Mouse (Mus musculus) hindbrain, embryonic 12.5 days (tissue): ENCODE measurements around the gene Mamstr. TPM values are rescaled to one million over a fixed set of nuclear protein-coding genes. Genes with fewer than 3 reads are reported as not detected.

ENCODE experiments used
- ATAC-seq: fragments of 200-750 bp; cut with Nextera tagmentation; 2 replicates; pipeline ENCODE4 v1.8.0; 2017; ENCODE audit warnings: moderate TSS enrichment; ENCODE audit not compliant: low FRiP score
- H3K27ac ChIP-seq: fragments of 300-500 bp; sonication (generic); 2 replicates; pipeline ENCODE4 v1.5.1; 2016; ENCODE audit warnings: mild to moderate bottlenecking
- H3K27me3 ChIP-seq: fragments of 300-500 bp; sonication (generic); 2 replicates; pipeline ENCODE4 v1.6.1; 2016; ENCODE audit warnings: mild to moderate bottlenecking
- H3K36me3 ChIP-seq: fragments of 300-500 bp; sonication (generic); 2 replicates; pipeline ENCODE4 v1.6.1; 2016; ENCODE audit warnings: mild to moderate bottlenecking
- H3K4me1 ChIP-seq: fragments of 300-500 bp; sonication (generic); 2 replicates; pipeline ENCODE4 v1.6.1; 2016
- H3K4me2 ChIP-seq: fragments of 300-500 bp; sonication (generic); replicated peaks from 2 replicates; pipeline ENCODE4 v1.6.1; 2016; ENCODE audit warnings: mild to moderate bottlenecking
- H3K4me3 ChIP-seq: fragments of 300-500 bp; sonication (generic); 2 replicates; pipeline ENCODE4 v1.5.1; 2016; ENCODE audit warnings: mild to moderate bottlenecking
- H3K9ac ChIP-seq: fragments of 300-500 bp; sonication (generic); 2 replicates; pipeline ENCODE4 v1.6.1; 2016; ENCODE audit warnings: mild to moderate bottlenecking, moderate library complexity
- H3K9me3 ChIP-seq: fragments of 300-500 bp; sonication (generic); replicated peaks from 2 replicates; pipeline ENCODE4 v1.6.1; 2016; ENCODE audit warnings: mild to moderate bottlenecking
- WGBS: fragments of 180-500 bp; shearing (Covaris S2); methylation state at CpG from one replicate; pipeline ENCODE4 v1.1.7; 2016; 5-methylcytosine and 5-hydroxymethylcytosine counted together
- polyA plus RNA-seq: library from polyadenylated mRNA; unstranded; fragments of >200 nt; fragmentation: Nextera tagmentation; extraction: Ambion mirVana; gene quantifications from 2 replicates; pipeline ENCODE4 v1.2.1, GENCODE M21; 2016

Gene Mamstr
- polyA plus RNA-seq, 1 experiment from 2014 or later = 3.7 TPM

DNA sequence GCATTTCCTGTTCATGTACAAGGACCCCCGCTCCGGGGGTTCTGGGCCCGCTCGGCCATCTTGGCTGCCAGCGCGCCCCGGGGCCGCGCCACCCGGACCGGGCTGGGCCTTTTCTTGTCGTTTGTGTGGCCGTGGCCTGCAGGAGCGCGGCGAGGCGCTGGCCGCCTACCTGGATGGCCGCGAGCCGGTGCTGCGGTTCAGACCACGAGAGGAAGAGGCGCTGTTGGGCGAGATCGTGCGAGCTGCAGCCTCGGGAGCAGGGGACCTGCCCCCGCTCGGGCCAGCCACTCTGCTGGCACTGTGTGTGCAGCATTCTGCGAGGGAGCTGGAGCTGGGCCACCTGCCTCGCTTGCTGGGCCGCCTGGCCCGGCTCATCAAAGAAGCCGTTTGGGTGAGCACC, 7.3 kb upstream of the Mamstr start:
- Histone ChIP-seq H3K36me3 (no peaks in the 10 kb centered on the region), H3K27ac (no peak overlapping the region), H3K4me1 (peaks cover 18% of the 10 kb centered on the region), H3K4me2 (peak overlapping the region; percentile 49), H3K27me3 (peaks cover 50% of the 10 kb centered on the region), H3K4me3 (peak overlapping the region; percentile 23), H3K9me3 (no peaks in the 10 kb centered on the region), H3K9ac (peak overlapping the region; percentile 59)
- no peak for ATAC-seq
- WGBS = 16% methylated on average over 30 of the region's 35 CpGs

DNA sequence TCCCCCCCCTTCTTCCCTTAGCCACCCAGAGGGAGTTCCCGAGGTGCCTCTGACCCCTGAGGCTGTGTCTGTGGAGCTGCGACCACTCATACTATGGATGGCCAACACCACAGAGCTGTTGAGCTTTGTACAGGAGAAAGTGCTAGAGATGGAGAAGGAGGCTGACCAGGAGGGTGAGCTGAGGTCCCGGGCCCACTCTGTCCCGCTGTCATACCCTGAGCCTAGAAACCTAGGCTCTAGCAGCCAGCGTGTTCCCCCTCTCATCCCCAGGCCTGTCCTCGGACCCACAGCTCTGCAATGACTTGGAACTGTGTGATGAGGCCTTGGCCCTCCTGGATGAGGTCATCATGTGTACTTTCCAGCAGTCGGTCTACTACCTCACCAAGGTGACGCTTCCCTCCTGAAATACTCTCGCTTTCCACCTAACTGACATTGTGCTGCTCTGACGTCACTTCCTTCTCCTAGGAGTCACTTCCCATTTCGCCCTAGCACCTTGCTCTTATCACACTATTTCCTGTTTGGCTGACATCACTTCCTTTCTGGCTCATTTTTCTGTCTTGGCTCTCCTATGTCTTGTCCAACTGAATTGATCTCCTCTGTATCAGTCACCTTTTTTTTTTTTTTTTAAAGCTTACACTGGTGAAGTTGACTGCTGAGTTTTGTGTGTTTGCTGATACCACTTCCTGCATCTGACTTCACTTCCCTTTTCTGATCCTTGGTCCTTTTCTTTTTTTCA, 4.7 kb upstream of the Mamstr start:
- no peak overlapping the region for H3K4me3 ChIP-seq
- peaks cover 33% of the 10 kb centered on the region for H3K27me3 ChIP-seq
- H3K36me3 ChIP-seq = no peaks in the 10 kb centered on the region
- no peak overlapping the region for H3K9ac ChIP-seq
- no peak overlapping the region for H3K4me2 ChIP-seq
- H3K9me3 ChIP-seq = no peaks in the 10 kb centered on the region
- peaks cover 13% of the 10 kb centered on the region for H3K4me1 ChIP-seq
- 90% methylated on average over 11 of the region's 11 CpGs for WGBS
- ATAC-seq = no peak
- no peak overlapping the region for H3K27ac ChIP-seq

DNA sequence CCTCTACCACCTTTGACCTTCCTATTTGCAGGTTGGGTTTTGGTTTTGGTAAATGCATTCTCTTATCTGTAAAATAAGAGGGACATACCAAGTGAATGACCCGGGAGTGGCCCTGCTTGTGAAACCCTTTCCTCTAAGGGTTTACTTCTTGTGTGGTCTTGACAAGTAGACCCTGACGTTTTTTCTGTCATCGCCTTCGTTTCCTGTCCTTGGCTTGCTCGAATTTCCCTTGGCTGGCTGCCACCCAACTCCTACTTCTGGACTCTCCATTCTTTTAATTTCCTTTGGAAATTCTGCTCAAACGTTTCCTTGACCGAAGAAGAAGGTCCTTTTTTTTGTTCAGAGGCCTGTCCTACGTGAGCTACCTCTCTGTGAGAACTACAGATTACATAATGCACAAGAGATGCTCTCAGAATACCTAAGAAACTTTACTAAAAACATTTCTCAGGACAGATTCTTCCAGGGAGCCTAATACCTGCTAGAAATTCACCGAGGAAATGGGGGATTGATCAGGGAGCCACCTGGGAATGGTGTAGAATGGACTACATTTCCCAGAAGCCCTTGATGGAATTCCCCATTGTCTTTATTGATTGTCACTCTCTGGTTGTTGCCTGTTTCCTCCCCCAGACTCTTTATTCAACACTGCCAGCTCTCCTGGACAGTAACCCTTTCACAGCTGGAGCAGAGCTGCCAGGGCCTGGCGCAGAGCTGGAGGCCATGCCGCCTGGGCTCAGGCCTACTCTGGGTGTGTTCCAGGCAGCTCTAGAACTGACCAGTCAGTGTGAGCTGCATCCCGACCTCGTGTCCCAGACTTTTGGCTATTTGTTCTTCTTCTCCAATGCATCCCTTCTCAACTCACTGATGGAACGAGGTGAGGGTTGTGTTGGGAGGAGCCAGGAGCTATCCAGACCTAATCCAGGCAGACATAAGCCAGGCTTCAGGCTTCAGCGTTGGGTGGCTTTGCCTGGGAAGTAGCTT, 3.8 kb upstream of the Mamstr start:
- Histone ChIP-seq H3K9me3 (no peaks in the 10 kb centered on the region), H3K4me3 (no peak overlapping the region), H3K27ac (no peak overlapping the region), H3K36me3 (no peaks in the 10 kb centered on the region), H3K4me1 (peaks cover 13% of the 10 kb centered on the region), H3K27me3 (peaks cover 30% of the 10 kb centered on the region), H3K9ac (no peak overlapping the region), H3K4me2 (no peak overlapping the region)
- 84% methylated on average over 15 of the region's 15 CpGs for WGBS
- no peak for ATAC-seq

DNA sequence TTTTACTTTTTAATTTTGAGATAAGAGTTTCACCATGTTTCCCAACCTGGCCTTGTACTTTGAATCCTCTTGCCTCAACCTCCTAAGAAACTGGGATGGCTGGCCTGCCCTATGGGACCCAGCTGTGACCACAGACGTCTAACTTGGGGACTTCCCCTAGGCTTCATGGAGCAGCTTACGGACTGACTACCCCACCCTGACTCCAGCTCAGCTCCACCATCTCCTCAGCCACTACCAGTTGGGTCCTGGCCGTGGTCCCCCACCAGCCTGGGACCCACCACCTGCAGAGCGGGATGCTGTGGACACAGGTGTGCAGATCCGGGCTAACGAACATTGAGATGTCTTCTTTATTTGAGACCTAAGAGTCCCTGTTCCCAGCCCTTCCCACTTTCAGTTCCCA, 2.1 kb upstream of the Mamstr start:
- Histone ChIP-seq H3K36me3 (no peaks in the 10 kb centered on the region), H3K27me3 (peaks cover 14% of the 10 kb centered on the region), H3K4me2 (peak overlapping the region; percentile 47; the same call in 1 of the 2 replicates), H3K4me1 (peaks cover 23% of the 10 kb centered on the region), H3K27ac (no peak overlapping the region), H3K4me3 (no peak overlapping the region), H3K9ac (no peak overlapping the region), H3K9me3 (no peaks in the 10 kb centered on the region)
- 89% methylated on average over 6 of the region's 6 CpGs for WGBS
- ATAC-seq = no peak

DNA sequence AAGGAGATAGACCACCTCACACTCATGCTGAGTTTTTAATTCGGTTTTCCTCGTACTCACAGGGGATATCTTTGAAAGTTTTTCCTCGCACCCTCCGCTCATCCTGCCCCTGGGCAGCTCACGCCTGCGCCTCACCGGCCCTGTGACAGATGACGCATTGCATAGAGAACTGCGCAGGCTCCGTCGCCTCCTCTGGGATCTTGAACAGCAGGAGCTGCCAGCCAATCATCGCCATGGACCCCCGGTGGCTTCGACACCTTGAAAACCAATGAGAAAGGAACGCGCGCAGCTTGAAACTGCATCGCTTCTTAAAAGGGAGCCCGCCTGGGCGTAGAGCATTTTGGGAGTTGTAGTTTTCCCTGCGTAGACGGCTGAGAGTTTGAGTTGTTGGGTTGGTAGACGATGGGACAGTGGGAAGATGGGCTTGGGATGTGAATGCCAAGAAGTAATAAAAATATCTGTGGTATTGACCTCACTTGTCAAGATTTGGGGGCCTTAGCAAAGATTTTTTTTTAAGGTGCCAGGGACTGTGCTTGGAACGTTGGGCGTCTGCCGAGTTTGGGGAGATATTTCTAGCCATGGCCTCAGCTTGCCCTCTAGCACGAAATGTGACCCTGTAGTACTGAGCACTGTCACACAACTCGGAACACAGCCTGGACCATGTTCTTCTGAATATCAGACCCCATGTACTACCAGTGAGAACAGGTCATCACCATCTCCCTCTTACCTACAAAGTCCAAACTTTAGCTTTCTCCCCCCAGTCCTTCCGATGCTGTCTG, 965 bp upstream of the Mamstr start:
- Histone ChIP-seq H3K4me1 (peaks cover 26% of the 10 kb centered on the region), H3K4me3 (peak overlapping the region; percentile 15), H3K36me3 (no peaks in the 10 kb centered on the region), H3K27ac (no peak overlapping the region), H3K4me2 (peak overlapping the region; percentile 47), H3K9me3 (no peaks in the 10 kb centered on the region), H3K27me3 (peaks cover 3% of the 10 kb centered on the region; the same call in 1 of the 2 replicates), H3K9ac (no peak overlapping the region)
- ATAC-seq = peak; percentile 87
- WGBS = 15% methylated on average over 29 of the region's 29 CpGs

DNA sequence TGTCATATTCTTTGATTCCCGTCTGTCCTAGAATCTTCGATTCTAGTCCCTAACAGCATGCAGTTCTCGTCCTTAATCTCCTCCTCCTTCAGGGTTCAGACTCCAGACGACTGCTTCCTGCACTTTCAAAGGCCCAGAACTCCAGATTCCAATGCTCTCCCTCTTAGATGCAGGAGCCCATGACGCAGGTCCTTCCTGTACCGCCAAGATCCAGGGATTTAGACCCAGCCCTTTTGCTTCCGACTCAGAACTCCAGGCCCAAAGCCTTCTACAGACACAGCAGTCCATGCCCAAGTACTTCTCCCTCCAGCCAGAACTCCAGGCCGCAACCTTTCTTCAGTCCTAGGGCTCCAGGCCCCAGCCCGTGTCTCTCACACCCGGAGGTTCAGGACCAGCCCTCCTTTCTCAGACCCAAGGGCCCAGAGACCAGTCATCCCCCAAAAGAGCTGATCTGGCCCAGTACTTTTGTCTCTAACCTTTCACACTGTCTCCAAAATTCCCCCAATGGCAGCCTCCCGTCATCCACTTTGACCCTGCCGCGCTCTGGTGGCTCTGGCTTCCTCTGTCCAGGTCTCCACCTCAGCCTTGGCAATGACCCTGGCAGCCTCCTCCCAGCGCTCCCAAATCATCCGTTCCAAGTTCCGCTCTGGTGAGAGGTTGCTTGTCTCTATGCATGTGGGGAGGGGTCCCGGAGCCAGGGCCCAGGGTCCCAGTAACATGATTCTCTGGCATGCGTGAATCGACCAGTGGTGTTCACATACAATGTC, 597 bp downstream of the Mamstr start:
- WGBS = 74% methylated on average over 19 of the region's 19 CpGs
- H3K27ac ChIP-seq = no peak overlapping the region
- no peak for ATAC-seq

DNA sequence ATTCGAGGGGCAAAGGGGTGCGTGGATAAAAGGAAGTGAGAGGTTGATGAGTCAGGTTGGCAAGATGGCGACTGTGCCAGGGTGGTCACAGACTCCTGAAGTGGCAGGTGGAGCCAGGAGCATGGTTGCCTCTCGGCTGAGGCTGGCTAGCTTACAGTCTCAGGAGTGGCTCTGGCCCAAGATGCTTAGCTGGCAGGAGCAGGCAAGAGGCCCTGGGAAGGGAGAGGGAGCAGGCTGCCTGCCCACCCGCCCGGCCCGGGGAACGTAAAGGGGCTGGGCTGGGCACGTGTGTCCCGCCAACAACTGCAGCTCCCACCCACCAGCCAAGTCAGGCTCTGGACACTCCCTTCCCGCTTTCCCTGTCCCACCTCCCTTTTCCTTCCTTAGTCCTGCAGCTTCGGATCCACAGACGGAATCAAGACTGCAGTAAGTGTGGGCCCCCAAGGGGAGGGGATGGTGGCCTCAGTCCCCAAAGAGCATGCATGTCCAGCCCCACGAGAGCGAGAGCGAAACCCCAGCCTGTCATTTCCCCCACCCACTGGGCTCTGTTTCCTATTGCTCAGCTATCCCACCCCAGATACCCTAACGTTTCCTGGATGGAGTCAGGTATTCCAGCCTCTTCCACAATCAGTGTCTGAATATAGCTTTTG, 1.7 kb downstream of the Mamstr start:
- 72% methylated on average over 17 of the region's 17 CpGs for WGBS
- Histone ChIP-seq H3K4me3 (no peak overlapping the region), H3K36me3 (no peaks in the 10 kb centered on the region), H3K4me2 (peak overlapping the region; percentile 56; the same call in 1 of the 2 replicates), H3K27ac (no peak overlapping the region; the same call in 1 of the 2 replicates), H3K4me1 (peaks cover 34% of the 10 kb centered on the region), H3K27me3 (no peaks in the 10 kb centered on the region), H3K9ac (no peak overlapping the region), H3K9me3 (no peaks in the 10 kb centered on the region)
- no peak for ATAC-seq

More for the DNA sequence above, 597 bp downstream of the Mamstr start:
- Histone ChIP-seq H3K4me2 (no peak overlapping the region), H3K4me3 (no peak overlapping the region), H3K27me3 (no peaks in the 10 kb centered on the region), H3K9me3 (no peaks in the 10 kb centered on the region), H3K36me3 (no peaks in the 10 kb centered on the region), H3K4me1 (peaks cover 34% of the 10 kb centered on the region), H3K9ac (peak overlapping the region; percentile 9; the same call in 1 of the 2 replicates)

DNA sequence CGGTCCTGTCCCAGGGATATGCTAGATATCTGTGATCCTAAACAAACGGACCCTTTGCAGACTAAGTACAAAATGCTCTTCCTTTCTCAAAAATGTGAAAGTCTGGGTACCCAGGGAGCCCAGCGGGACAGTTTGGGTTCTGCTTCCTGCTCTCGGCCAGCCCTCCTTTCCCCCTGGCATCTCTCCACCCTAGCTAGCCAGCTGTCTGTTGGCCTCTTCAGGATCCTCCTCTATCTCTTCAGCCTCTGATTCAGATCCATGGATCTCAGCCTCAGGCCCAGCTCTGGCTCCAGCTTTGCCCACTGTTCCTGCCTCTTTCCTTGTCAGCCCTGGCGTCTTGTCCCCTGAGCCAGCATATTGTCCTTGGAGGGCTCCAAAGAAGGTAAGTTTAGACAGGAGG, 2.3 kb downstream of the Mamstr start:
- Histone ChIP-seq H3K27ac (peak overlapping the region; percentile 83; the same call in 1 of the 2 replicates), H3K4me2 (peak overlapping the region; percentile 56), H3K36me3 (no peaks in the 10 kb centered on the region), H3K4me3 (peak overlapping the region; percentile 36; the same call in 1 of the 2 replicates), H3K9ac (no peak overlapping the region; the same call in 1 of the 2 replicates), H3K9me3 (no peaks in the 10 kb centered on the region), H3K4me1 (peaks cover 34% of the 10 kb centered on the region), H3K27me3 (no peaks in the 10 kb centered on the region)
- 86% methylated on average over 5 of the region's 5 CpGs for WGBS
- ATAC-seq = no peak

DNA sequence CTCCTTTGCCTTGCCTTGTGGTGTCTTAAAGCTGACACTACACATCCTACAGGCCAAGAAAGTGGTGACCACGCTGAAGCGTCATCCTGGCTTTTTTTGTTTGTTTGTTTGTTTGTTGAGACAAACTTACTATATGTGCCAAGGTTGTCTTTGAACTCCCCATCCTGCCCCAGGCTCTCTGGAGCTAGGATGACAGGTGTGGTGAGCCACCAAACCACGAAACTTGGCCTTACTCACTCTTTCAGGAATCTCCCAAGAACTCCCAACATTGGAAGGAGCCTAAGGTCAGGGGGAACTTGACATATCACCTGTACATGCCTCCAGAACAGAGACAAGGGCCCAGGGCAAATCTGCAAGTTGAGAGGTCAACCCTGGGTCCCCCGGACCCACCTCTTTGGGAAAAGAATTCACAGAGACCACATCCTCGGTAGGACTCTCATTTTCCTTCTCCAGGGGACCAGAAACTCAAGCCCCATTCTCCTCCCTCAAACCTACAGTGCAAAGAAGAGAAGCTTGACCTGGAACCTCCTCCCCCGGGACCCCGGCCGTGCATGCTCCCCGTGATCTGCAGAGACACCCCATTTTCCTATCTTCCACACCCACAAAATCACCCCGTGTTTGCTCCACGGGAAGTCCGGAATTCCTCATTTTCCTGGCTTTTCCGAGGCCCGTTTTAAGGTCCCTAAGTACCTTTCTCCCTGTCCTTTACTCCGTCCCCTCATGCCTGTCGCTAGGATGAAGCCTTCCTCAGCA, 2.9 kb downstream of the Mamstr start:
- 35% methylated on average over 16 of the region's 16 CpGs for WGBS
- Histone ChIP-seq H3K36me3 (no peaks in the 10 kb centered on the region), H3K27me3 (no peaks in the 10 kb centered on the region), H3K9me3 (no peaks in the 10 kb centered on the region), H3K9ac (peak overlapping the region; percentile 59), H3K4me3 (peak overlapping the region; percentile 36), H3K4me2 (peak overlapping the region; percentile 56), H3K4me1 (peaks cover 34% of the 10 kb centered on the region), H3K27ac (peak overlapping the region; percentile 83)
- ATAC-seq = no peak

DNA sequence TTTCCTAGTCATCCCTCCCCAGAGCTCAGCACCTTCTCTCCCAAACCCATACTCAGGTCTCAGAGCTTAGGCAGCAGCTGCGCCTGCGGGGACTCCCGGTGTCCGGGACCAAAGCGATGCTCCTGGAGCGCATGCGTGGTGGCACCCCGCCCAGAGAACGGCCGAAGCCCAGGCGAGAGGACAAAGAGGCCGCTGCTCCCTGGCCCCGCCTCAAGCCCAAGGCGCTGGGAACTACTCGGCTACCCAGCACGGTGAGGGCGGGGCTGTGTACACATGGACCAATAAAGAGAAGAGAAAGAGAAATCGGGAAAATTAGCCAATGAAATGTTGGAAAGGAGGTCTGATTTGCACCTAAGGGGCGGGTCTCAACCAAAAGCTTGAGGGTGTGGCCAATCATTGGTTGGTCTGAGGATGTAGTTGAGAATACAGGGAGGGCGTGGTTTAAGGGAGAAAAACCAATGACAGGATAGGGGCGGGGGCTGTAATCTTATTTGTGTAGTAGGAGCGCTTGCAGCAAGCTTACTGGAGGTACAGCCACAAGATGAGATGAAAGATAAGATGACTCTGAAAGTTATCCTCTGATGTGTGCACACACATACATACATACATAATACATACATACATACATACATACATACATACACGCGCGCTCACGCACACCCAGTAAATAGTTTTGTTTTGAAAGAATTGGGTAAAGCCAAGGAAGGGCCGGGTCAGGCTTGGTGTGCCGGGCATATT, 3.8 kb downstream of the Mamstr start:
- peak overlapping the region; percentile 83 for H3K27ac ChIP-seq
- H3K4me1 ChIP-seq = peaks cover 27% of the 10 kb centered on the region
- WGBS = 2% methylated on average over 28 of the region's 28 CpGs
- no peaks in the 10 kb centered on the region for H3K36me3 ChIP-seq
- peak overlapping the region; percentile 36 for H3K4me3 ChIP-seq
- H3K9ac ChIP-seq = peak overlapping the region; percentile 59
- H3K9me3 ChIP-seq = no peaks in the 10 kb centered on the region
- H3K27me3 ChIP-seq = no peaks in the 10 kb centered on the region
- ATAC-seq = peak; percentile 94
- peak overlapping the region; percentile 56 for H3K4me2 ChIP-seq
